Mouse (Mus musculus): ENCODE measurements around the gene Mbd6. TPM values are rescaled to one million over a fixed set of nuclear protein-coding genes. Genes with fewer than 3 reads are reported as not detected.
A peak's percentile ranks its signal among the peaks of the same experiment; 100 is the strongest.

Mbd6 gene
- polyA plus RNA-seq, 1 experiment: 131 TPM

- no peak for TF ChIP-seq POLR2A (IDR thresholded peaks at IDR 0.05; ENCODE audit: borderline replicate concordance, control insufficient read depth, low read depth, low read length)
- TF ChIP-seq CTCF (IDR thresholded peaks at IDR 0.05; ENCODE audit: control insufficient read depth, insufficient read depth, low read length): no peak
- Histone ChIP-seq H3K4me3 (replicated peaks; ENCODE audit: control insufficient read depth, low read depth, low read length) (peak overlapping the region; percentile 71), H3K4me1 (ENCODE audit: control insufficient read depth, insufficient read depth, low read length) (peaks cover 5% of the 10 kb centered on the region), H3K27ac (ENCODE audit: control insufficient read depth, insufficient read depth, low read depth, low read length, poor library complexity) (no peak overlapping the region)
- 76% methylated on average over 5 of the region's 5 CpGs for WGBS
Observed at GRCm38 (mm10) chr10:127267318-127267717, 21.5 kb downstream of the Mbd6 start.

GRCm38 (mm10) chr10:127266112-127267091 lies 22.4 kb downstream of the Mbd6 start, which contains the start of gene Dctn2:
Gene Dctn2 (plus strand): TSS chr10:127266368.
- peak within 1 kb of the TSS; percentile 71 for H3K4me3 ChIP-seq (replicated peaks; ENCODE audit: control insufficient read depth, low read depth, low read length)
- TF ChIP-seq POLR2A (IDR thresholded peaks at IDR 0.05; ENCODE audit: borderline replicate concordance, control insufficient read depth, low read depth, low read length) (peak; percentile 88), CTCF (IDR thresholded peaks at IDR 0.05; ENCODE audit: control insufficient read depth, insufficient read depth, low read length) (no peak)
- H3K4me1 ChIP-seq (ENCODE audit: control insufficient read depth, insufficient read depth, low read length): peaks cover 5% of the 10 kb centered on the region
- H3K27ac ChIP-seq (ENCODE audit: control insufficient read depth, insufficient read depth, low read depth, low read length, poor library complexity): peak within 1 kb of the TSS; percentile 79
- under 1% methylated on average over 70 of the region's 70 CpGs for WGBS

GRCm38 (mm10) chr10:127265727-127266111 lies 23.1 kb downstream of the Mbd6 start:
- H3K4me1 ChIP-seq (ENCODE audit: control insufficient read depth, insufficient read depth, low read length): peaks cover 5% of the 10 kb centered on the region
- TF ChIP-seq CTCF (IDR thresholded peaks at IDR 0.05; ENCODE audit: control insufficient read depth, insufficient read depth, low read length): 0 out of 2 replicates have a peak, but pooled peaks have one; percentile 25
- no peak for TF ChIP-seq POLR2A (IDR thresholded peaks at IDR 0.05; ENCODE audit: borderline replicate concordance, control insufficient read depth, low read depth, low read length)
- WGBS: 34% methylated on average over 4 of the region's 4 CpGs
- H3K4me3 ChIP-seq (replicated peaks; ENCODE audit: control insufficient read depth, low read depth, low read length): no peak overlapping the region
- H3K27ac ChIP-seq (ENCODE audit: control insufficient read depth, insufficient read depth, low read depth, low read length, poor library complexity): no peak overlapping the region

GRCm38 (mm10) chr10:127264971-127265370 lies 23.8 kb downstream of the Mbd6 start:
- no peak overlapping the region for H3K4me3 ChIP-seq (replicated peaks; ENCODE audit: control insufficient read depth, low read depth, low read length)
- TF ChIP-seq POLR2A (IDR thresholded peaks at IDR 0.05; ENCODE audit: borderline replicate concordance, control insufficient read depth, low read depth, low read length) (no peak), CTCF (IDR thresholded peaks at IDR 0.05; ENCODE audit: control insufficient read depth, insufficient read depth, low read length) (no peak)
- no peak overlapping the region for H3K27ac ChIP-seq (ENCODE audit: control insufficient read depth, insufficient read depth, low read depth, low read length, poor library complexity)
- 83% methylated on average over 4 of the region's 4 CpGs for WGBS
- H3K4me1 ChIP-seq (ENCODE audit: control insufficient read depth, insufficient read depth, low read length): peaks cover 5% of the 10 kb centered on the region

GRCm38 (mm10) chr10:127264336-127264735 lies 24.5 kb downstream of the Mbd6 start:
- no peak overlapping the region for H3K4me3 ChIP-seq (replicated peaks; ENCODE audit: control insufficient read depth, low read depth, low read length)
- H3K27ac ChIP-seq (ENCODE audit: control insufficient read depth, insufficient read depth, low read depth, low read length, poor library complexity): no peak overlapping the region
- peaks cover 5% of the 10 kb centered on the region for H3K4me1 ChIP-seq (ENCODE audit: control insufficient read depth, insufficient read depth, low read length)
- no peak for TF ChIP-seq POLR2A (IDR thresholded peaks at IDR 0.05; ENCODE audit: borderline replicate concordance, control insufficient read depth, low read depth, low read length)
- TF ChIP-seq CTCF (IDR thresholded peaks at IDR 0.05; ENCODE audit: control insufficient read depth, insufficient read depth, low read length): no peak
- 70% methylated on average over 8 of the region's 8 CpGs for WGBS

- WGBS: 67% methylated on average over 3 of the region's 3 CpGs
- H3K4me1 ChIP-seq (ENCODE audit: control insufficient read depth, insufficient read depth, low read length): peaks cover 5% of the 10 kb centered on the region
- TF ChIP-seq POLR2A (IDR thresholded peaks at IDR 0.05; ENCODE audit: borderline replicate concordance, control insufficient read depth, low read depth, low read length) (no peak), CTCF (IDR thresholded peaks at IDR 0.05; ENCODE audit: control insufficient read depth, insufficient read depth, low read length) (no peak)
- no peak overlapping the region for H3K27ac ChIP-seq (ENCODE audit: control insufficient read depth, insufficient read depth, low read depth, low read length, poor library complexity)
- no peak overlapping the region for H3K4me3 ChIP-seq (replicated peaks; ENCODE audit: control insufficient read depth, low read depth, low read length)
Observed at GRCm38 (mm10) chr10:127263631-127264030, 25.2 kb downstream of the Mbd6 start.

- 6% methylated on average over 53 of the region's 53 CpGs for WGBS
- Histone ChIP-seq H3K27ac (ENCODE audit: control insufficient read depth, insufficient read depth, low read depth, low read length, poor library complexity) (no peak within 1 kb of the TSS; the same call in 1 of the 2 replicates), H3K4me1 (ENCODE audit: control insufficient read depth, insufficient read depth, low read length) (peaks cover 5% of the 10 kb centered on the region), H3K4me3 (replicated peaks; ENCODE audit: control insufficient read depth, low read depth, low read length) (peak within 1 kb of the TSS; percentile 52)
- no peak for TF ChIP-seq POLR2A (IDR thresholded peaks at IDR 0.05; ENCODE audit: borderline replicate concordance, control insufficient read depth, low read depth, low read length)
- TF ChIP-seq CTCF (IDR thresholded peaks at IDR 0.05; ENCODE audit: control insufficient read depth, insufficient read depth, low read length): no peak
Observed at GRCm38 (mm10) chr10:127262548-127263398, 26.0 kb downstream of the Mbd6 start, which contains the start of gene Kif5a. Gene Kif5a (minus strand): TSS chr10:127263348.

All from bone marrow, adult 2 months (tissue).